Comparison of ENCODE assay signal across 7 mouse cellular contexts in genomic region chr5:150196881-150197311, GRCm38 (mm10).
DNase-seq lines count a peak whose midpoint lies in the region; ATAC-seq and TF ChIP-seq lines count a peak whose summit lies in the region.

No protein-coding gene starts in this region.

- no peaks in the 10 kb centered on the region for H3K36me3 ChIP-seq in heart, embryonic 10.5 days
- no peaks in the 10 kb centered on the region for H3K36me3 ChIP-seq in kidney, postnatal 0 days (ENCODE audit: insufficient read depth, low read length)
- no peaks in the 10 kb centered on the region for H3K36me3 ChIP-seq in midbrain, embryonic 14.5 days (ENCODE audit: control insufficient read depth, insufficient read depth, low read length)

- H3K4me1 ChIP-seq in heart, embryonic 10.5 days, result no peaks in the 10 kb centered on the region
- no peaks in the 10 kb centered on the region for H3K4me1 ChIP-seq in kidney, postnatal 0 days (replicated peaks; ENCODE audit: insufficient read depth, low read length)
- peaks cover 9% of the 10 kb centered on the region; the same call in 1 of the 2 replicates for H3K4me1 ChIP-seq in midbrain, embryonic 14.5 days (ENCODE audit: control insufficient read depth, insufficient read depth, low read length)

- H3K9ac ChIP-seq in kidney, postnatal 0 days (ENCODE audit: low read depth, low read length), result 0 out of 2 replicates have a peak overlapping the region, but pooled peaks have one; percentile 15
- H3K9ac ChIP-seq in midbrain, embryonic 14.5 days (replicated peaks; ENCODE audit: low read length), result no peak overlapping the region

- peak; percentile 32 for DNase-seq in embryo, embryonic 10.5 days (ENCODE audit: low spot score)
- DNase-seq in heart, embryonic 10.5 days (ENCODE audit: low spot score), result peak; percentile 70
- peak; percentile 69 for DNase-seq in kidney, postnatal 0 days (ENCODE audit: low spot score)
- peak; percentile 37 for DNase-seq in midbrain, embryonic 14.5 days
- DNase-seq in adrenal gland, postnatal 4 days (ENCODE audit: low spot score in 2 of 2), result no peak
- DNase-seq in thymus, postnatal 0 days (ENCODE audit: low spot score), result no peak
- no peak for DNase-seq in MN1 (ENCODE audit: low spot score)

- 0 out of 2 replicates have a peak, but pooled peaks have one; percentile 14 for ATAC-seq in kidney, postnatal 0 days (replicated peaks; ENCODE audit: low FRiP score, low read depth)
- ATAC-seq in midbrain, embryonic 14.5 days (ENCODE audit: low FRiP score, low TSS enrichment), result no peak

- no peak for TF ChIP-seq CTCF in kidney, postnatal 0 days (IDR thresholded peaks at IDR 0.05; ENCODE audit: low read depth)

- peak overlapping the region; percentile 60 for H3K4me2 ChIP-seq in kidney, postnatal 0 days (ENCODE audit: low read length)
- H3K4me2 ChIP-seq in midbrain, embryonic 14.5 days (ENCODE audit: low read length), result peak overlapping the region; percentile 66

- H3K4me3 ChIP-seq in heart, embryonic 10.5 days, result peak overlapping the region; percentile 62
- peak overlapping the region; percentile 43 for H3K4me3 ChIP-seq in kidney, postnatal 0 days (replicated peaks; ENCODE audit: low read depth, low read length)
- no peak overlapping the region for H3K4me3 ChIP-seq in midbrain, embryonic 14.5 days (replicated peaks; ENCODE audit: low read depth, low read length)

- no peaks in the 10 kb centered on the region for H3K9me3 ChIP-seq in heart, embryonic 10.5 days
- no peaks in the 10 kb centered on the region for H3K9me3 ChIP-seq in kidney, postnatal 0 days (replicated peaks; ENCODE audit: low read length)
- no peaks in the 10 kb centered on the region for H3K9me3 ChIP-seq in midbrain, embryonic 14.5 days (ENCODE audit: control insufficient read depth, low read length)

- 16% methylated on average over 6 of the region's 6 CpGs for WGBS in heart, embryonic 10.5 days
- 11% methylated on average over 6 of the region's 6 CpGs for WGBS in kidney, postnatal 0 days
- WGBS in midbrain, embryonic 14.5 days, result 48% methylated on average over 6 of the region's 6 CpGs

- 0 out of 2 replicates have a peak overlapping the region, but pooled peaks have one; percentile 77 for H3K27ac ChIP-seq in heart, embryonic 10.5 days
- peak overlapping the region; percentile 60; the same call in 1 of the 2 replicates for H3K27ac ChIP-seq in kidney, postnatal 0 days
- no peak overlapping the region for H3K27ac ChIP-seq in midbrain, embryonic 14.5 days (replicated peaks; ENCODE audit: low read depth, low read length)

- no peaks in the 10 kb centered on the region for H3K27me3 ChIP-seq in heart, embryonic 10.5 days (ENCODE audit: insufficient read depth, poor library complexity, severe bottlenecking)
- no peaks in the 10 kb centered on the region for H3K27me3 ChIP-seq in kidney, postnatal 0 days (ENCODE audit: insufficient read depth, low read length)
- 0 out of 2 replicates have a peak, but pooled peaks cover 4% of the 10 kb centered on the region for H3K27me3 ChIP-seq in midbrain, embryonic 14.5 days (ENCODE audit: control insufficient read depth, insufficient read depth, low read length)

Comparison
In these comparisons a context has a peak if more than half of its experiments do, and no peak if none do; other contexts are left out.
1. DNase-seq: peak in embryo, embryonic 10.5 days (single experiment), heart, embryonic 10.5 days (single experiment), kidney, postnatal 0 days (single experiment) and midbrain, embryonic 14.5 days (single experiment); none in adrenal gland, postnatal 4 days (0 of 2), thymus, postnatal 0 days (single experiment) and MN1 (single experiment).